ENCODE assay signal across 8 mouse cellular contexts in genomic region chr13:111044328-111045002, GRCm38 (mm10).
DNase-seq lines count a peak whose midpoint lies in the region; ATAC-seq and TF ChIP-seq lines count a peak whose summit lies in the region.

No protein-coding gene starts in this region.

- ATAC-seq in embryonic facial prominence, embryonic 14.5 days (ENCODE audit: low read depth): no peak
- peak; percentile 69; the same call in 1 of the 2 replicates for ATAC-seq in liver, embryonic 15.5 days (ENCODE audit: insufficient read depth)

- H3K27ac ChIP-seq in embryonic facial prominence, embryonic 14.5 days (replicated peaks; ENCODE audit: low read depth, low read length): no peak overlapping the region
- H3K27ac ChIP-seq in embryonic facial prominence, embryonic 10.5 days (replicated peaks): no peak overlapping the region
- H3K27ac ChIP-seq in liver, embryonic 15.5 days (replicated peaks): no peak overlapping the region
- no peak overlapping the region for H3K27ac ChIP-seq in cerebellum, adult 2 months (ENCODE audit: insufficient read depth, low read length)

- peak; percentile 5 for DNase-seq in embryonic facial prominence, embryonic 14.5 days (ENCODE audit: low spot score)
- no peak for DNase-seq in embryonic facial prominence, embryonic 10.5 days (ENCODE audit: low spot score)
- DNase-seq in MEL-GATA-1-ER (ENCODE audit: extremely low read depth, low read depth): peak; percentile 10
- peak; percentile 27 for DNase-seq in heart, postnatal 4 days
- DNase-seq in cerebellum, adult 2 months: no peak
- DNase-seq in spleen, postnatal 14 days (ENCODE audit: low spot score in 2 of 2): no peak
- DNase-seq in thymus, postnatal 4 days: no peak

- no peak overlapping the region for H3K9ac ChIP-seq in embryonic facial prominence, embryonic 14.5 days (ENCODE audit: low read depth, low read length)
- H3K9ac ChIP-seq in liver, embryonic 15.5 days: no peak overlapping the region

- TF ChIP-seq CTCF in cerebellum, adult 2 months (IDR thresholded peaks at IDR 0.05; ENCODE audit: borderline replicate concordance, insufficient read depth, low read depth, low read length): no peak

- no peak overlapping the region for H3K4me2 ChIP-seq in embryonic facial prominence, embryonic 14.5 days (ENCODE audit: low read depth, low read length)
- no peak overlapping the region for H3K4me2 ChIP-seq in liver, embryonic 15.5 days

- H3K4me1 ChIP-seq in embryonic facial prominence, embryonic 14.5 days (ENCODE audit: control insufficient read depth, insufficient read depth, low read length): peaks cover 5% of the 10 kb centered on the region; the same call in 1 of the 2 replicates
- H3K4me1 ChIP-seq in embryonic facial prominence, embryonic 10.5 days: peaks cover 20% of the 10 kb centered on the region
- 0 out of 2 replicates have a peak, but pooled peaks cover 3% of the 10 kb centered on the region for H3K4me1 ChIP-seq in liver, embryonic 15.5 days (replicated peaks)
- no peaks in the 10 kb centered on the region; the same call in 1 of the 2 replicates for H3K4me1 ChIP-seq in cerebellum, adult 2 months (ENCODE audit: control insufficient read depth, insufficient read depth, low read length)

- no peaks in the 10 kb centered on the region for H3K27me3 ChIP-seq in embryonic facial prominence, embryonic 14.5 days (replicated peaks; ENCODE audit: control insufficient read depth, insufficient read depth, low read length)
- no peaks in the 10 kb centered on the region for H3K27me3 ChIP-seq in embryonic facial prominence, embryonic 10.5 days (replicated peaks; ENCODE audit: low read depth, poor library complexity, severe bottlenecking)
- H3K27me3 ChIP-seq in liver, embryonic 15.5 days: no peaks in the 10 kb centered on the region
- no peaks in the 10 kb centered on the region for H3K27me3 ChIP-seq in cerebellum, adult 2 months (ENCODE audit: control insufficient read depth, insufficient read depth, low read length)

- H3K9me3 ChIP-seq in embryonic facial prominence, embryonic 14.5 days (ENCODE audit: control insufficient read depth, low read length): no peaks in the 10 kb centered on the region
- no peaks in the 10 kb centered on the region for H3K9me3 ChIP-seq in embryonic facial prominence, embryonic 10.5 days
- H3K9me3 ChIP-seq in liver, embryonic 15.5 days (replicated peaks): no peaks in the 10 kb centered on the region

- TF ChIP-seq POLR2A in cerebellum, adult 2 months (IDR thresholded peaks at IDR 0.05; ENCODE audit: borderline replicate concordance, insufficient read depth, low read length): no peak

- no peak overlapping the region for H3K4me3 ChIP-seq in embryonic facial prominence, embryonic 14.5 days (ENCODE audit: low read depth, low read length)
- no peak overlapping the region for H3K4me3 ChIP-seq in embryonic facial prominence, embryonic 10.5 days
- H3K4me3 ChIP-seq in liver, embryonic 15.5 days (replicated peaks): no peak overlapping the region
- H3K4me3 ChIP-seq in cerebellum, adult 2 months (replicated peaks; ENCODE audit: insufficient read depth, low read depth, low read length): no peak overlapping the region

- WGBS in embryonic facial prominence, embryonic 14.5 days: 55% methylated on average over 10 of the region's 10 CpGs
- WGBS in embryonic facial prominence, embryonic 10.5 days: 75% methylated on average over 10 of the region's 10 CpGs
- WGBS in liver, embryonic 15.5 days (ENCODE audit: insufficient replicate concordance): 11% methylated on average over 10 of the region's 10 CpGs
- 62% methylated on average over 10 of the region's 10 CpGs for WGBS in cerebellum, adult 2 months

- no peaks in the 10 kb centered on the region for H3K36me3 ChIP-seq in embryonic facial prominence, embryonic 14.5 days (ENCODE audit: control insufficient read depth, insufficient read depth, low read length)
- no peaks in the 10 kb centered on the region for H3K36me3 ChIP-seq in embryonic facial prominence, embryonic 10.5 days (replicated peaks)
- H3K36me3 ChIP-seq in liver, embryonic 15.5 days (replicated peaks): no peaks in the 10 kb centered on the region

Comparison
In these comparisons a context has a peak if more than half of its experiments do, and no peak if none do; other contexts are left out.
1. DNase-seq: peak in embryonic facial prominence, embryonic 14.5 days (single experiment), MEL-GATA-1-ER (single experiment) and heart, postnatal 4 days (single experiment); none in embryonic facial prominence, embryonic 10.5 days (single experiment), cerebellum, adult 2 months (0 of 2), spleen, postnatal 14 days (0 of 2) and thymus, postnatal 4 days (single experiment).